Mouse (Mus musculus) neural tube, embryonic 11.5 days (tissue): Measurements from ENCODE around the gene Hnrnpa0. TPM values are rescaled to one million over a fixed set of nuclear protein-coding genes. Genes with fewer than 3 reads are reported as not detected.
"Not testable (repeated sequence)": the region's sequence is repeated elsewhere in the genome, so short reads cannot be mapped to it uniquely, and the experiment has no call there.

Source experiments
- ATAC-seq: fragments of 200-750 bp; cut with Nextera tagmentation; 2 replicates; pipeline ENCODE4 v1.8.0; 2017; ENCODE audit warnings: moderate number of reproducible peaks, mild to moderate bottlenecking, moderate TSS enrichment, moderate library complexity; ENCODE audit not compliant: insufficient read depth, low FRiP score, low TSS enrichment
- DNase-seq: peaks from one replicate; pipeline ENCODE4 v3.0.0-alpha.2; 2015; ENCODE audit warnings: low spot score
- H3K27ac ChIP-seq: fragments of 300-500 bp; sonication (generic); 2 replicates; pipeline ENCODE4 v1.5.1; 2014; ENCODE audit warnings: low read depth, mild to moderate bottlenecking, low read length
- H3K27me3 ChIP-seq: fragments of 300-500 bp; sonication (generic); 2 replicates; pipeline ENCODE4 v1.6.1; 2014; ENCODE audit warnings: mild to moderate bottlenecking, low read length, mixed read lengths; ENCODE audit not compliant: control insufficient read depth, insufficient read depth
- H3K36me3 ChIP-seq: fragments of 300-500 bp; sonication (generic); 2 replicates; pipeline ENCODE4 v1.6.1; 2014; ENCODE audit warnings: mild to moderate bottlenecking, low read length, moderate library complexity, mixed read lengths; ENCODE audit not compliant: control insufficient read depth, insufficient read depth
- H3K4me1 ChIP-seq: fragments of 300-500 bp; sonication (generic); 2 replicates; pipeline ENCODE4 v1.6.1; 2014; ENCODE audit warnings: low read length, mixed read lengths; ENCODE audit not compliant: control insufficient read depth, insufficient read depth
- H3K4me2 ChIP-seq: fragments of 300-500 bp; sonication (generic); 2 replicates; pipeline ENCODE4 v1.6.1; 2014; ENCODE audit warnings: low read depth, mild to moderate bottlenecking, moderate library complexity
- H3K4me3 ChIP-seq: fragments of 300-500 bp; sonication (generic); 2 replicates; pipeline ENCODE4 v1.5.1; 2014; ENCODE audit warnings: low read depth, low read length
- H3K9ac ChIP-seq: fragments of 300-500 bp; sonication (generic); 2 replicates; pipeline ENCODE4 v1.6.1; 2014; ENCODE audit warnings: mild to moderate bottlenecking, low read length
- H3K9me3 ChIP-seq: fragments of 300-500 bp; sonication (generic); 2 replicates; pipeline ENCODE4 v1.6.1; 2016; ENCODE audit warnings: low read length; ENCODE audit not compliant: control insufficient read depth
- WGBS: fragments of 180-500 bp; shearing (Covaris S2); extraction: QIAGEN DNeasy Blood & Tissue Kit; methylation state at CpG from one replicate; pipeline ENCODE4 v1.1.7; 2014; 5-methylcytosine and 5-hydroxymethylcytosine counted together
- polyA plus RNA-seq: library from polyadenylated mRNA; unstranded; fragments of >200 nt; fragmentation: Nextera tagmentation; extraction: Ambion mirVana; gene quantifications from 2 replicates; pipeline ENCODE4 v1.2.1, GENCODE M21; 2014

Gene Hnrnpa0
- polyA plus RNA-seq, 1 experiment from 2014 or later = 47.3 TPM

DNA sequence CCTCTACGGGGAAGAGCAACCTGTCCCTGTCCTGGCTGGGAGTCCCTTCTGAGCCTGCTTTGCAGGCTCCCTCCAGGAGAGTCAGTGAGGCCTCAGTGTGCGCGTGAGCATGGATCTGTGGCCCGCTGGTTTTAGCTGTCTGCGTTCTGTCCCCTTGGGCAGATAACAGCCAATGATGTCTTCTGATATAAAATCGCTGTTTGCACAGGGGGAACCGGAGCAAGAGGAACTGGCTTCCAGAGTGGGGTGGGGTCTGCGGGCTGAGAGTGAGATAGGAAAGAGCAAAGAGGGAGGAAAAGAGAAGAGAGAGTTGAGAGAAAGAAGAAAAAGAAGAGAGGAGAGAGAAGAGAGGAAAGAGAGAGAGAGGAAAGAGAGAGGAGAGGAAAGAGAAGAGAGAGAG is 28.7 kb upstream of the Hnrnpa0 start:
- Histone ChIP-seq H3K9me3 (no peaks in the 10 kb centered on the region), H3K4me2 (peak overlapping the region; percentile 98), H3K27me3 (no peaks in the 10 kb centered on the region), H3K36me3 (peaks cover 14% of the 10 kb centered on the region), H3K4me1 (peaks cover 4% of the 10 kb centered on the region; the same call in 1 of the 2 replicates), H3K27ac (no peak overlapping the region), H3K9ac (peak overlapping the region; percentile 80), H3K4me3 (peak overlapping the region; percentile 80)
- DNase-seq (no peak), ATAC-seq (no peak)
- WGBS = 41% methylated on average over 8 of the region's 8 CpGs

DNA sequence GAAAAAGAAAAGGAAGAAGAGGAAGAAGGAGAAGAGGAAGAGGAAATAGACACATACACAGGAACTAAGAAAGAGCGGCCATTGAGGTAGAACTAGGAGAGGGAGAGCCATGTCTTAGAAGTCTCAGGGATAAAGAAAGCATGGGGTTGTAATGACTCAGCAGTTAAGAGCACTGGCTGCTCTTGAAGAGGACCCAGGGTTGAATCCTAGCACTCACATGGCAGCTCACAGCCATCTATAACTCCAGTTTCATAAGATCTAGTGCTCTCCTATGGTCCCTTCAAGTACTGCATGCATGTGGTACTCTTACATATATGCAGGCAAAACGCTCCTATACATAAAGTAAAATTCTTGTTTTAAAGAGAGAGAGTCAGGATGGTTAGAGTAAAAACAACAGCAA is 27.7 kb upstream of the Hnrnpa0 start:
- 85% methylated on average over 2 of the region's 2 CpGs for WGBS
- DNase-seq (no peak), ATAC-seq (no peak)
- H3K36me3 ChIP-seq = peaks cover 8% of the 10 kb centered on the region
- peaks cover 4% of the 10 kb centered on the region; the same call in 1 of the 2 replicates for H3K4me1 ChIP-seq
- H3K4me2 ChIP-seq = no peak overlapping the region
- H3K9me3 ChIP-seq = no peaks in the 10 kb centered on the region
- H3K27ac ChIP-seq = no peak overlapping the region
- no peak overlapping the region for H3K9ac ChIP-seq
- H3K4me3 ChIP-seq = no peak overlapping the region
- no peaks in the 10 kb centered on the region for H3K27me3 ChIP-seq

DNA sequence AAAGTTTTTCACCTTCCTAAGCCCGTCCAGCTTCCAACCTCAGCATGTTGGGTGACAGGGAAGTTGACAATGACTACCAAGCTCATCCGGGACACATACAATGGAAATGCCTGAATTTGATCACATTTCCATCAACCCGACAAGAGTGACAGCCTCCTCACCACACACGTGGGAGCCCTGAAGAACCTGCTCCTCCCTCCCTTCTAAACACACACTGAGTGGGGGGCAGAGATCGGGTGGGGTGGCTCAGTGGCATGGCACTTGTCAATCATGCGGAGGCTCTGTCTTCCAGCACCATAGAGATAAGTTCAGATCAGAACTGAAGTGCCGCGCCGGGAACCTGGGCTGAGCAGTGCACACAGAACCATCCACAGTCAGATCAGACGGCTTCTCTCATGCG is 22.1 kb upstream of the Hnrnpa0 start:
- ATAC-seq (no peak), DNase-seq (no peak)
- Histone ChIP-seq H3K4me3 (no peak overlapping the region), H3K27ac (no peak overlapping the region), H3K4me1 (no peaks in the 10 kb centered on the region), H3K4me2 (no peak overlapping the region), H3K9ac (no peak overlapping the region), H3K27me3 (no peaks in the 10 kb centered on the region), H3K9me3 (no peaks in the 10 kb centered on the region), H3K36me3 (no peaks in the 10 kb centered on the region)
- 83% methylated on average over 11 of the region's 11 CpGs for WGBS

DNA sequence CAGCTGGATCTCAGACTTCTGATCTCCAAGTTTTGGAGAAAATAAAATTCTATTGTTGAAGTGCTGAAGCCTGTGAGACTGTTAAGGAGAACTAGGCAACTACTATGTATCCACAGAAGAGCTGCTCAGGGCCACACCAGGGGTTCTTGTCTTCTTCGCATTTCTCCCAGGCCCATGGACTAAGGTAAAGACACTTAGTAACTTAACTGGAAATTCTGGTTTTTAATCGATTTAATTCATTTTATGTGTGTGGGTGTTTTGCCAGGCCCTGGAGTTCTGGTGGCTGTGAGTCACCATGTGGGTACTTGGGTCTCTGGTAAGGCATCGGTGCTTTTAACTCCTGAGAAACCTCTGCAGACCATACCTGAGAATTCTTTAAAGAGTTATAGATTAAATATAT is 21.3 kb upstream of the Hnrnpa0 start:
- 87% methylated on average over 3 of the region's 3 CpGs for WGBS
- H3K9me3 ChIP-seq = no peaks in the 10 kb centered on the region
- DNase-seq (no peak), ATAC-seq (no peak)
- H3K4me1 ChIP-seq = no peaks in the 10 kb centered on the region
- no peak overlapping the region for H3K27ac ChIP-seq
- no peaks in the 10 kb centered on the region for H3K27me3 ChIP-seq
- no peak overlapping the region for H3K4me3 ChIP-seq
- H3K36me3 ChIP-seq = no peaks in the 10 kb centered on the region
- H3K9ac ChIP-seq = no peak overlapping the region
- no peak overlapping the region for H3K4me2 ChIP-seq

DNA sequence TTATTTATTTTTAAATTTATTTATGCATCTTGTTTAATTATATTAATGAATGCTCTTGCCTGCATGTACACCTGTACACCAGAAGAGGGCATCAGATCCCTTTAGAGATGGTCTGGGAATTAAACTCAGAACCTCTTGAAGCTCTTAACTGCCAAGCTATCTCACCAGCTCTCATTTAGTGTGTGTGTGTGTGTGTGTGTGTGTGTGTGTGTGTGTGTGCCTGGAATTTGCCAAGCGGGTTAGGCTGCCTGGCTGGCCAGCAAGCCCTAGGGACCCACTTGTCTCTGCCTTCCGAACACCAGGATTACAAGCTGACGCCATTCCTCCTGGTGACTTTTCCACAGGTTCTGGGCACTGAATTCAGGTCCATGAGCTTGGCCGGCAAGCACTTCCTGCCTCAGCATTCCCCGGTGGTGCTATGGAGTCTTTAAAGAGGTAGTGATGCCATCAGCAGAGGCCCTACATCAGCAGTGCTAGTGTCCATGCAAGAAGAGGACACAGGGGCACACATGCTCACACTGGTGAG is 20.7 kb upstream of the Hnrnpa0 start:
- ATAC-seq = peak; percentile 45; the same call in 1 of the 2 replicates
- Histone ChIP-seq H3K4me2 (peak overlapping the region; percentile 64), H3K27ac (no peak overlapping the region), H3K4me1 (no peaks in the 10 kb centered on the region), H3K9ac (no peak overlapping the region), H3K4me3 (peak overlapping the region; percentile 33), H3K36me3 (no peaks in the 10 kb centered on the region), H3K27me3 (no peaks in the 10 kb centered on the region), H3K9me3 (no peaks in the 10 kb centered on the region)
- 51% methylated on average over 5 of the region's 5 CpGs for WGBS
- no peak for DNase-seq

DNA sequence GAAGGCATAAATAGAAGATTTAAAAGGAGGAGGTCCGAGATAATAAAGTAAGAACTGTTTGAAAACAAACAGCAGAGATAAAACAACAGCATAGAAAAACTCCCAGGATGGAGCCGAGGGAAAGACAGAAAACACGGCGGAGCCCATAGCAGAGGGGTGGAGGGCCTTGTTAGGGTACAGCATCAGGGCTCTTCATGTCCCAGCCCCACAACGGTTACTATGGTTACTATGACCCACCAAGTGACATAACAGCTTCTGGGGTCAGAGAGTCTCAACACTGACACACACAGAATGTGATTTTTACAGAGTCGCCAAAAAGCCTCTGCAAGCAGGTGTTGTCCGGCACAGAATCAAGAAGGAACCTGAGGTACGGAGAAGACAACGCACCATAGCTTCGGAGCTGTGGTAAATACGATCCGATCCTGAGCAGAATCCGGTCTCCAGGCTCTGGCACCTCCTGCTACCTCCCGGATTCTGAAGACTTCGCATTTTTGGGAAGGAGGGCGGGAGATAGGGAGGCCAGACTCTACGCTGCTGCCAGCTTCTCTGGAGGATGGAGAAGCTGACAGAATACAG is 20.0 kb upstream of the Hnrnpa0 start:
- ATAC-seq (peak; percentile 67), DNase-seq (peak; percentile 87)
- no peaks in the 10 kb centered on the region for H3K4me1 ChIP-seq
- under 1% methylated on average over 17 of the region's 17 CpGs for WGBS
- H3K27me3 ChIP-seq = no peaks in the 10 kb centered on the region
- H3K4me2 ChIP-seq = peak overlapping the region; percentile 64
- peak overlapping the region; percentile 41; the same call in 1 of the 2 replicates for H3K9ac ChIP-seq
- H3K9me3 ChIP-seq = no peaks in the 10 kb centered on the region
- peak overlapping the region; percentile 33 for H3K4me3 ChIP-seq
- no peaks in the 10 kb centered on the region for H3K36me3 ChIP-seq
- no peak overlapping the region for H3K27ac ChIP-seq

DNA sequence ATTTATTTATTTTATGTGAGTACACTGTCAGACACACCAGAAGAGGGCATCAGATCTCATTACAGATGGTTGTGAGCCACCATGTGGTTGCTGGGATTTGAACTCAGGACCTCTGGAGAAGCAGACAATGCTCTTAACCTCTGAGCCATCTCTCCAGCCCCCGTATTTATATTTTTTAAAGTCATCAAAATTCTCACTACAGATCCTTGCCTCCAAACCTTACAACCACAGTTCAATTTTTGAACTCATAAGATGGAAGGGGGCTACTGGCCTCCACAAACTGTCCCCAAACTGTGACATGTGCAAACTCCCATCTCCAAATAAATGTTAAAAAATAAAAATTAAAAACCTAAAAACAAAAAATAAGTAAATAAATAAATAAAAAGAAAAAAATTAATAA is 19.4 kb upstream of the Hnrnpa0 start:
- DNase-seq = no peak
- no peak overlapping the region for H3K4me3 ChIP-seq

DNA sequence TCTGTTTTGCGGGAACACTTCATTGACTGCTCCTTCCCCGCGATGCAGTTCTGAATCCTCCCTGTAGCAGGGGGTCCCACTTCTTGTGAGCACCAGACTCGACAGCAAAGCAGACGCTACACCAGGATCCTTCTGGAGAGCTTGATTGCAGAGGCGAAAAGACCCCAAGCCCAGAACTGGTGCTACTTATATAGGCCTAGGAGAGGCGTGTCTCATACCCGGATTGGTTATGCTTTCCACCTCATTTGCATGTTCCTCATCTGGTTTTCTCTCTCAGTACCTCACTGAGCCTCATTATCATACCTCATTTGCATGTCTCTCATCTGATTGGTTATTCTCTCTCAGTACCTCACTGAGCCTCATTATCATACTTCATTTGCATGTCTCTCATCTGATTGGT is 18.2 kb upstream of the Hnrnpa0 start:
- H3K27me3 ChIP-seq, H3K9ac ChIP-seq, H3K4me3 ChIP-seq, H3K9me3 ChIP-seq, H3K36me3 ChIP-seq, H3K4me2 ChIP-seq, H3K4me1 ChIP-seq, H3K27ac ChIP-seq, DNase-seq, ATAC-seq: not testable (repeated sequence)
- WGBS = 95% methylated on average over 8 of the region's 8 CpGs

More for the DNA sequence above, 19.4 kb upstream of the Hnrnpa0 start:
- no peak overlapping the region for H3K9ac ChIP-seq
- H3K27me3 ChIP-seq = no peaks in the 10 kb centered on the region
- ATAC-seq = no peak
- H3K27ac ChIP-seq = no peak overlapping the region
- H3K36me3 ChIP-seq = no peaks in the 10 kb centered on the region
- no peak overlapping the region for H3K4me2 ChIP-seq
- WGBS = 79% methylated on average over 1 of the region's 1 CpGs
- no peaks in the 10 kb centered on the region for H3K4me1 ChIP-seq
- H3K9me3 ChIP-seq = no peaks in the 10 kb centered on the region

DNA sequence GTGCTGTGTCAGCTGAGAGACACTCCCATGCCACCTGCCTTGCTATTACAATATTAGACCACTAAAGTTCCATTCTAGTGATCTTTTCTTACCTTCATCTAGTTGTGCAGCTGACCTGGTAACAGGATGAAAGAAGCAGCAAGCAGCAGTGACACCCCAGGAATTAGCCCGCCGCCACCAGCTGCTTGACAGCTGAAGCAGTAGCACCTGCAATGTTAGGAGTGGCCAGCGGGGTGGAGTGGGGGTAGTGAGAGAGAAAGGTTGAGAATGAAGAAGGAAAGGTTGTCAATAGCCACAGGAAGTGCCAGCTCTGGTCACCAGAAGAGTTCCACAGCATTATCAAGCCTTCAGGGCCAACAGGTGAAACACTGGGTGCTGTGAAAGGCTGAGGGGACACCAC is 3.3 kb upstream of the Hnrnpa0 start:
- Histone ChIP-seq H3K27me3 (no peaks in the 10 kb centered on the region), H3K9ac (no peak overlapping the region), H3K9me3 (no peaks in the 10 kb centered on the region), H3K36me3 (no peaks in the 10 kb centered on the region), H3K27ac (no peak overlapping the region), H3K4me2 (no peak overlapping the region), H3K4me1 (0 out of 2 replicates have a peak, but pooled peaks cover 5% of the 10 kb centered on the region), H3K4me3 (no peak overlapping the region)
- ATAC-seq (no peak), DNase-seq (no peak)
- WGBS = 44% methylated on average over 3 of the region's 3 CpGs
